ENCODE assay signal across 24 mouse cellular contexts in genomic region chr16:45857277-45857863, GRCm38 (mm10).
"Had no signal": no experiment of that assay in that cellular context is flagged by ENCODE, and none has a peak within 500 bp of the region (broad histone marks: within the 10 kb centered on the region; RNA-seq: fewer than 3 reads in every experiment).

No protein-coding gene starts in this region.

- H3K27me3 ChIP-seq: heart, embryonic 13.5 days; heart, embryonic 15.5 days; hindbrain, embryonic 15.5 days; limb, embryonic 13.5 days; limb, embryonic 15.5 days; liver, embryonic 12.5 days had no signal

- ATAC-seq: forebrain, postnatal 0 days; hindbrain, postnatal 0 days; intestine, embryonic 16.5 days; liver, embryonic 12.5 days had no signal

- H3K27ac ChIP-seq: heart, adult 2 months; heart, embryonic 13.5 days; heart, embryonic 15.5 days; hindbrain, embryonic 13.5 days; hindbrain, embryonic 15.5 days; hindbrain, postnatal 0 days; limb, embryonic 13.5 days; limb, embryonic 15.5 days; liver, embryonic 12.5 days; liver, embryonic 14.5 days had no signal

- H3K4me2 ChIP-seq: heart, embryonic 11.5 days; heart, embryonic 13.5 days; heart, embryonic 15.5 days; hindbrain, embryonic 13.5 days; hindbrain, embryonic 15.5 days; limb, embryonic 13.5 days; limb, embryonic 15.5 days; liver, embryonic 12.5 days had no signal

- H3K9ac ChIP-seq: forebrain, postnatal 0 days; heart, embryonic 13.5 days; heart, embryonic 15.5 days; hindbrain, embryonic 13.5 days; hindbrain, embryonic 15.5 days; limb, embryonic 13.5 days; limb, embryonic 15.5 days; liver, embryonic 12.5 days; liver, embryonic 14.5 days had no signal

- H3K9me3 ChIP-seq: heart, embryonic 13.5 days; heart, embryonic 15.5 days; hindbrain, embryonic 13.5 days; hindbrain, embryonic 15.5 days; limb, embryonic 13.5 days; limb, embryonic 15.5 days; liver, embryonic 12.5 days had no signal

- H3K36me3 ChIP-seq: heart, embryonic 13.5 days; heart, embryonic 15.5 days; hindbrain, embryonic 13.5 days; hindbrain, embryonic 15.5 days; limb, embryonic 13.5 days; limb, embryonic 15.5 days; liver, embryonic 12.5 days had no signal

- H3K4me1 ChIP-seq: heart, embryonic 13.5 days; heart, embryonic 15.5 days; hindbrain, embryonic 13.5 days; hindbrain, embryonic 15.5 days; limb, embryonic 13.5 days; limb, embryonic 15.5 days; liver, embryonic 12.5 days had no signal

- H3K4me3 ChIP-seq: heart, adult 2 months; heart, embryonic 13.5 days; heart, embryonic 15.5 days; hindbrain, embryonic 13.5 days; hindbrain, embryonic 15.5 days; limb, embryonic 13.5 days; limb, embryonic 15.5 days; liver, embryonic 12.5 days had no signal

- DNase-seq: forebrain, postnatal 0 days; gastrocnemius, postnatal 14 days; gastrocnemius, postnatal 36 days; heart, adult 11 months; heart, adult 2 months; heart, postnatal 14 days; heart, postnatal 36 days; kidney, adult 11 months; kidney, adult 2 months; kidney, postnatal 14 days; layer of hippocampus, adult 9-11 months; layer of hippocampus, postnatal 36 days; left cerebral cortex, postnatal 4 days had no signal
